24 mouse cellular contexts compared by ENCODE assay signal in genomic region chr11:45837257-45837817, GRCm38 (mm10). TPM values are rescaled to one million over a fixed set of nuclear protein-coding genes. Genes with fewer than 3 reads are reported as not detected.
A peak's percentile ranks its signal among the peaks of the same experiment; 100 is the strongest.
DNase-seq lines count a peak whose midpoint lies in the region; ATAC-seq and TF ChIP-seq lines count a peak whose summit lies in the region.
"Had no signal": no experiment of that assay in that cellular context is flagged by ENCODE, and none has a peak within 500 bp of the region (broad histone marks: within the 10 kb centered on the region; RNA-seq: fewer than 3 reads in every experiment).

No protein-coding gene starts in this region.

- peaks cover 2 to 4% of the 10 kb centered on the region in 2 experiments; a peak in 2 of 4 replicates for H3K4me1 ChIP-seq in CH12.LX (ENCODE audit: control insufficient read depth in 1 of 2, insufficient read depth in 2 of 2)
- peaks cover 15% of the 10 kb centered on the region for H3K4me1 ChIP-seq in liver, embryonic 16.5 days (ENCODE audit: control insufficient read depth, low read depth, low read length)
- H3K4me1 ChIP-seq: hindbrain, embryonic 13.5 days; neural tube, embryonic 15.5 days had no signal

- no peak for TF ChIP-seq EP300 in CH12.LX (IDR thresholded peaks at IDR 0.05; ENCODE audit: low read length)

- TF ChIP-seq POLR2A in CH12.LX (IDR thresholded peaks at IDR 0.05; ENCODE audit: low read depth, low read length): no peak

- dilution Hi-C loops in CH12.LX (cut with MboI; ENCODE audit: extremely low pct_ligation_motif_present, extremely low pct_unique_long_range_greater_than_20kb, low sequenced_read_pairs): no loop called here

- peak; percentile 63 for DNase-seq in kidney, adult 9 months
- no peak for DNase-seq in kidney, adult 8-10 months
- DNase-seq in CH12.LX (ENCODE audit: extremely low read depth): no peak
- DNase-seq in kidney, postnatal 10 days: peak; percentile 28
- no peak for DNase-seq in cerebellum, adult 8-10 months
- no peak for DNase-seq in neural tube, embryonic 10.5 days (ENCODE audit: extremely low spot score, low spot score)
- no peak for DNase-seq in spleen, postnatal 36 days (ENCODE audit: low spot score in 2 of 2)
- DNase-seq: adrenal gland, postnatal 36 days; cerebellum, adult 11-12 months; cerebellum, postnatal 14 days; gastrocnemius, postnatal 36 days; heart, adult 2 months; heart, postnatal 14 days; left cerebral cortex, postnatal 4 days; thymus, postnatal 14 days had no signal

- no peak overlapping the region for H3K27ac ChIP-seq in CH12.LX (ENCODE audit: insufficient read depth, low read depth)
- no peak overlapping the region for H3K27ac ChIP-seq in liver, embryonic 16.5 days (ENCODE audit: low read length)
- H3K27ac ChIP-seq: embryonic facial prominence, embryonic 12.5 days; forebrain, embryonic 12.5 days; heart, adult 2 months; heart, embryonic 13.5 days; hindbrain, embryonic 13.5 days; limb, embryonic 15.5 days; macrophage; neural tube, embryonic 15.5 days had no signal

- H3K9me3 ChIP-seq in CH12.LX (replicated peaks; ENCODE audit: low read length): no peaks in the 10 kb centered on the region
- H3K9me3 ChIP-seq in liver, embryonic 16.5 days (replicated peaks; ENCODE audit: control insufficient read depth, low read length): no peaks in the 10 kb centered on the region
- H3K9me3 ChIP-seq: embryonic facial prominence, embryonic 12.5 days; forebrain, embryonic 12.5 days; heart, embryonic 13.5 days; hindbrain, embryonic 13.5 days; limb, embryonic 15.5 days; neural tube, embryonic 15.5 days had no signal

- H3K4me3 ChIP-seq in CH12.LX (replicated peaks in 1 of 3; ENCODE audit: low read depth in 2 of 3, low read length in 2 of 3, poor library complexity in 1 of 3): no peak overlapping the region
- H3K4me3 ChIP-seq in liver, embryonic 16.5 days (ENCODE audit: low read depth, low read length): no peak overlapping the region
- H3K4me3 ChIP-seq: embryonic facial prominence, embryonic 12.5 days; forebrain, embryonic 12.5 days; heart, adult 2 months; heart, embryonic 13.5 days; hindbrain, embryonic 13.5 days; limb, embryonic 15.5 days; neural tube, embryonic 15.5 days had no signal

- TF ChIP-seq CTCF in CH12.LX (conservative IDR thresholded peaks at IDR 0.05 in 1 of 2, IDR thresholded peaks at IDR 0.05 in 1 of 2; ENCODE audit: low read depth in 2 of 2, low read length in 2 of 2): no peak

- in situ Hi-C loops in CH12.LX (cut with MboI; ENCODE audit: low pct_ligation_motif_present, low pct_unique_long_range_greater_than_20kb, low sequenced_read_pairs): no loop called here

- H3K9ac ChIP-seq in CH12.LX (ENCODE audit: insufficient read depth, low read depth): no peak overlapping the region
- no peak overlapping the region for H3K9ac ChIP-seq in liver, embryonic 16.5 days (ENCODE audit: low read depth, low read length)
- H3K9ac ChIP-seq: embryonic facial prominence, embryonic 12.5 days; forebrain, embryonic 12.5 days; heart, embryonic 13.5 days; hindbrain, embryonic 13.5 days; limb, embryonic 15.5 days; neural tube, embryonic 15.5 days had no signal

- no peaks in the 10 kb centered on the region; the same call in 1 of the 2 replicates for H3K79me2 ChIP-seq in CH12.LX (replicated peaks; ENCODE audit: control insufficient read depth, extremely low read depth, insufficient read depth, poor library complexity, severe bottlenecking)

- 44% methylated on average over 5 of the region's 5 CpGs for WGBS in liver, embryonic 16.5 days (ENCODE audit: insufficient replicate concordance)

- no peak overlapping the region for H3K4me2 ChIP-seq in CH12.LX (ENCODE audit: insufficient read depth, low read depth, poor library complexity, severe bottlenecking)
- no peak overlapping the region for H3K4me2 ChIP-seq in liver, embryonic 16.5 days (ENCODE audit: low read depth, low read length)
- H3K4me2 ChIP-seq: embryonic facial prominence, embryonic 12.5 days; forebrain, embryonic 12.5 days; heart, embryonic 13.5 days; hindbrain, embryonic 13.5 days; limb, embryonic 15.5 days; midbrain, embryonic 11.5 days; neural tube, embryonic 15.5 days had no signal

- peak; percentile 65 for ATAC-seq in liver, embryonic 16.5 days (ENCODE audit: low read depth)

- H3K36me3 ChIP-seq in CH12.LX (replicated peaks in 1 of 2; ENCODE audit: control insufficient read depth in 1 of 2, insufficient read depth in 1 of 2, low read length in 1 of 2): no peaks in the 10 kb centered on the region
- no peaks in the 10 kb centered on the region for H3K36me3 ChIP-seq in liver, embryonic 16.5 days (ENCODE audit: control insufficient read depth, insufficient read depth)
- H3K36me3 ChIP-seq: embryonic facial prominence, embryonic 12.5 days; forebrain, embryonic 12.5 days; heart, embryonic 13.5 days; hindbrain, embryonic 13.5 days; limb, embryonic 15.5 days; neural tube, embryonic 15.5 days had no signal

- H3K27me3 ChIP-seq in CH12.LX (replicated peaks): no peaks in the 10 kb centered on the region
- H3K27me3 ChIP-seq in liver, embryonic 16.5 days (ENCODE audit: control insufficient read depth, insufficient read depth, low read depth, low read length): no peaks in the 10 kb centered on the region
- H3K27me3 ChIP-seq: embryonic facial prominence, embryonic 12.5 days; forebrain, embryonic 12.5 days; heart, embryonic 13.5 days; hindbrain, embryonic 13.5 days; limb, embryonic 15.5 days; neural tube, embryonic 15.5 days had no signal

- TF ChIP-seq RAD21 in CH12.LX (IDR thresholded peaks at IDR 0.05; ENCODE audit: low read depth, low read length): no peak

TF ChIP-seq in CH12.LX, 34 proteins besides CTCF, POLR2A, EP300 and RAD21:
- TF ChIP-seq CHD2 (IDR thresholded peaks at IDR 0.05; ENCODE audit: low read length): no peak
- TF ChIP-seq BHLHE40 (IDR thresholded peaks at IDR 0.05; ENCODE audit: low read depth, low read length): 0 out of 2 replicates have a peak, but pooled peaks have one; percentile 12

RNA-seq across cellular contexts. Expression of gene Clint1, which starts 14.5 kb away (rescaled TPM):
- total RNA-seq in CH12.LX (2012; rRNA removed) (54.1 and 60.5 TPM in 2 replicates), CH12.LX (2014; rRNA removed) (98.5 and 104 TPM in 2 replicates)
- polyA plus RNA-seq in CH12.LX (2012; ENCODE audit: insufficient read length, low read depth): 137 and 143 TPM in 2 replicates
- 52.2 and 52.8 TPM in 2 replicates for polyA plus RNA-seq in liver, embryonic 16.5 days (2015; fragmentation: Nextera tagmentation; extraction: Ambion mirVana)

Comparison
In these comparisons a context has a peak if more than half of its experiments do, and no peak if none do; other contexts are left out.
1. DNase-seq: peak in kidney, adult 9 months (single experiment) and kidney, postnatal 10 days (single experiment); none in kidney, adult 8-10 months (0 of 2), CH12.LX (single experiment), cerebellum, adult 8-10 months (single experiment), neural tube, embryonic 10.5 days (single experiment) and spleen, postnatal 36 days (0 of 2).